ENCODE assay signal across 9 mouse cellular contexts in the genomic region with DNA sequence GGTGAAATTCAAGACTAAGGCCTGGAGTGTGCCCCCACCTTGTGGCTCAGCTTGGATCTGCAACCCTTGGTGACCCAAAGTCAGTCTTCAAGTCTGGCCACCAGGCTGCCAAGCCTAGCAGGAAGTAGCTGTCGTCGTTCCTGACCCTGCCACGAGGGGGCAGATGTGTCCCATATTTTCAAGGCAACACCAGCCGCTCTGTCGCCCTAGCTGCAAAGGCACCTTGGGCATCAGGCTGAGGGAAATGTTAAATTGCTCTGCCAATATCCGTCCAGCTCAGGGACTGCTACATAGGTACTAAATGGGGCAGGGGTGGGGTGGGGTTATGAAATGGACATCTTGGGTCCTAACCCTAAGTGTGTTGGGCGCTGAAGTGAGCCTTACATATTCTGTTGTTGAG. TPM values are rescaled to one million over a fixed set of nuclear protein-coding genes. Genes with fewer than 3 reads are reported as not detected.
A peak's percentile ranks its signal among the peaks of the same experiment; 100 is the strongest.
DNase-seq lines count a peak whose midpoint lies in the region; ATAC-seq and TF ChIP-seq lines count a peak whose summit lies in the region.
"Had no signal": no experiment of that assay in that cellular context is flagged by ENCODE, and none has a peak within 500 bp of the region (broad histone marks: within the 10 kb centered on the region; RNA-seq: fewer than 3 reads in every experiment).

No protein-coding gene starts in this region.

- peak; percentile 94 for TF ChIP-seq CTCF in C2C12 (IDR thresholded peaks at IDR 0.05; ENCODE audit: control insufficient read depth, insufficient read depth, insufficient read length)
- peak; percentile 93 for TF ChIP-seq CTCF in heart, postnatal 0 days (IDR thresholded peaks at IDR 0.05; ENCODE audit: low read depth)
- TF ChIP-seq CTCF in liver, postnatal 0 days (IDR thresholded peaks at IDR 0.05; ENCODE audit: low read depth): peak; percentile 84

- H3K9me3 ChIP-seq in embryonic facial prominence, embryonic 14.5 days (ENCODE audit: control insufficient read depth, low read length): no peaks in the 10 kb centered on the region
- H3K9me3 ChIP-seq in heart, postnatal 0 days (replicated peaks; ENCODE audit: control insufficient read depth, low read length): no peaks in the 10 kb centered on the region
- no peaks in the 10 kb centered on the region for H3K9me3 ChIP-seq in liver, postnatal 0 days (ENCODE audit: low read length)
- H3K9me3 ChIP-seq: embryonic facial prominence, embryonic 15.5 days had no signal

- no peak overlapping the region for H3K4me2 ChIP-seq in embryonic facial prominence, embryonic 14.5 days (ENCODE audit: low read depth, low read length)
- H3K4me2 ChIP-seq in heart, postnatal 0 days (ENCODE audit: low read depth, low read length): no peak overlapping the region
- H3K4me2 ChIP-seq in liver, postnatal 0 days (ENCODE audit: low read depth, low read length): no peak overlapping the region
- H3K4me2 ChIP-seq: embryonic facial prominence, embryonic 15.5 days had no signal

- no peak for ATAC-seq in embryonic facial prominence, embryonic 14.5 days (ENCODE audit: low read depth)
- peak; percentile 55; the same call in 1 of the 2 replicates for ATAC-seq in heart, postnatal 0 days (ENCODE audit: insufficient read depth, low read depth)
- no peak for ATAC-seq in liver, postnatal 0 days

- H3K27me3 ChIP-seq in C2C12 (ENCODE audit: control insufficient read depth, insufficient read depth, insufficient read length): no peaks in the 10 kb centered on the region
- H3K27me3 ChIP-seq in embryonic facial prominence, embryonic 14.5 days (replicated peaks; ENCODE audit: control insufficient read depth, insufficient read depth, low read length): no peaks in the 10 kb centered on the region
- H3K27me3 ChIP-seq in heart, postnatal 0 days (ENCODE audit: control insufficient read depth, insufficient read depth, low read length): no peaks in the 10 kb centered on the region
- no peaks in the 10 kb centered on the region for H3K27me3 ChIP-seq in liver, postnatal 0 days (ENCODE audit: insufficient read depth, low read length)

- no peak overlapping the region for H3ac ChIP-seq in C2C12 (ENCODE audit: control insufficient read depth, insufficient read length, low read depth)

- H3K4me1 ChIP-seq in embryonic facial prominence, embryonic 14.5 days (ENCODE audit: control insufficient read depth, insufficient read depth, low read length): no peaks in the 10 kb centered on the region; the same call in 1 of the 2 replicates
- H3K4me1 ChIP-seq in heart, postnatal 0 days (ENCODE audit: control insufficient read depth, insufficient read depth): no peaks in the 10 kb centered on the region
- H3K4me1 ChIP-seq in liver, postnatal 0 days (ENCODE audit: insufficient read depth): no peaks in the 10 kb centered on the region

- TF ChIP-seq EP300 in heart, postnatal 0 days (IDR thresholded peaks at IDR 0.05; ENCODE audit: low read depth): no peak
- TF ChIP-seq EP300 in liver, postnatal 0 days (IDR thresholded peaks at IDR 0.05; ENCODE audit: low read depth): no peak

- peak; percentile 85 for DNase-seq in adrenal gland, postnatal 25 days
- peak; percentile 85 for DNase-seq in embryonic facial prominence, embryonic 14.5 days (ENCODE audit: low spot score)
- peak; percentile 69 for DNase-seq in heart, postnatal 0 days (ENCODE audit: low spot score)
- DNase-seq in kidney, postnatal 4 days: peak; percentile 89 to 91
- DNase-seq in liver, postnatal 0 days: peak; percentile 82
- peak; percentile 93 for DNase-seq in retina, embryonic 14.5 days (ENCODE audit: low spot score)
- DNase-seq in urinary bladder, postnatal 10 days (ENCODE audit: low spot score): peak; percentile 37

- H3K4me3 ChIP-seq in C2C12 (ENCODE audit: insufficient read depth, poor library complexity, severe bottlenecking): no peak overlapping the region
- H3K4me3 ChIP-seq in embryonic facial prominence, embryonic 14.5 days (ENCODE audit: low read depth, low read length): no peak overlapping the region
- H3K4me3 ChIP-seq in heart, postnatal 0 days (ENCODE audit: low read depth, low read length): no peak overlapping the region
- no peak overlapping the region for H3K4me3 ChIP-seq in liver, postnatal 0 days (ENCODE audit: low read depth, low read length)
- H3K4me3 ChIP-seq: embryonic facial prominence, embryonic 15.5 days had no signal

- no peak overlapping the region for H3K9ac ChIP-seq in embryonic facial prominence, embryonic 14.5 days (ENCODE audit: low read depth, low read length)
- no peak overlapping the region for H3K9ac ChIP-seq in heart, postnatal 0 days (replicated peaks; ENCODE audit: low read depth, low read length)
- H3K9ac ChIP-seq in liver, postnatal 0 days (replicated peaks): no peak overlapping the region
- H3K9ac ChIP-seq: embryonic facial prominence, embryonic 15.5 days had no signal

- no peak overlapping the region for H3K27ac ChIP-seq in embryonic facial prominence, embryonic 14.5 days (replicated peaks; ENCODE audit: low read depth, low read length)
- no peak overlapping the region for H3K27ac ChIP-seq in heart, postnatal 0 days (ENCODE audit: low read depth)
- no peak overlapping the region for H3K27ac ChIP-seq in liver, postnatal 0 days (ENCODE audit: low read depth)
- H3K27ac ChIP-seq: embryonic facial prominence, embryonic 15.5 days had no signal

- H3K79me2 ChIP-seq in C2C12 (ENCODE audit: control insufficient read depth, insufficient read depth): no peaks in the 10 kb centered on the region

- H3K36me3 ChIP-seq in C2C12 (ENCODE audit: control insufficient read depth, insufficient read depth): no peaks in the 10 kb centered on the region
- H3K36me3 ChIP-seq in embryonic facial prominence, embryonic 14.5 days (ENCODE audit: control insufficient read depth, insufficient read depth, low read length): no peaks in the 10 kb centered on the region
- H3K36me3 ChIP-seq in heart, postnatal 0 days (replicated peaks; ENCODE audit: control insufficient read depth, insufficient read depth, low read length): no peaks in the 10 kb centered on the region
- no peaks in the 10 kb centered on the region for H3K36me3 ChIP-seq in liver, postnatal 0 days (replicated peaks; ENCODE audit: insufficient read depth, low read length)
- H3K36me3 ChIP-seq: embryonic facial prominence, embryonic 15.5 days had no signal

- 14% methylated on average over 7 of the region's 7 CpGs for WGBS in embryonic facial prominence, embryonic 14.5 days
- 18% methylated on average over 7 of the region's 7 CpGs for WGBS in heart, postnatal 0 days
- 15% methylated on average over 7 of the region's 7 CpGs for whole genome bisulfite sequencing in liver, postnatal 0 days (ENCODE audit: insufficient replicate concordance)

- H3K79me3 ChIP-seq in C2C12 (ENCODE audit: low read depth): no peaks in the 10 kb centered on the region

TF ChIP-seq in C2C12, 6 proteins besides CTCF, POLR2A, EP300 and RAD21:
- no peak for TF ChIP-seq FOSL1 (IDR thresholded peaks at IDR 0.05; ENCODE audit: insufficient read depth, low read length, poor library complexity, severe bottlenecking)
- TF ChIP-seq CEBPB (IDR thresholded peaks at IDR 0.05; ENCODE audit: low read depth): no peak
- no peak for TF ChIP-seq MAX (IDR thresholded peaks at IDR 0.05)
- no peak for TF ChIP-seq USF1 (IDR thresholded peaks at IDR 0.05; ENCODE audit: low read depth)
- TF ChIP-seq MYOD1 (IDR thresholded peaks at IDR 0.05; ENCODE audit: control insufficient read depth, insufficient read length, low read depth): peak; percentile 5
- TF ChIP-seq MYOG (IDR thresholded peaks at IDR 0.05; ENCODE audit: control insufficient read depth, extremely low read depth, insufficient read length): no peak

RNA-seq across cellular contexts. Expression of a gene that starts 28.7 kb away (rescaled TPM):
- not detected for polyA plus RNA-seq in C2C12 (2012; fragmentation: generic; extraction: Trizol)
- 1.7 and 3.5 TPM in 2 replicates for total RNA-seq in adrenal gland, postnatal 25 days (2021)
- polyA plus RNA-seq in embryonic facial prominence, embryonic 14.5 days (2014; fragmentation: Nextera tagmentation; extraction: Ambion mirVana): 6.8 and 7.7 TPM in 2 replicates
- 25.0 and 27.6 TPM in 2 replicates for total RNA-seq in heart, postnatal 0 days (2014; rRNA removed; ENCODE audit: low replicate concordance)
- 9.0 and 9.2 TPM in 2 replicates for polyA plus RNA-seq in heart, postnatal 0 days (2015; fragmentation: Nextera tagmentation; extraction: Ambion mirVana)
- polyA plus RNA-seq in liver, postnatal 0 days (2015; fragmentation: Nextera tagmentation; extraction: Ambion mirVana): 0.05 and 0.09 TPM in 2 replicates

Comparison
In these comparisons a context has a peak if more than half of its experiments do, and no peak if none do; other contexts are left out.
1. DNase-seq: peak in every context shown above with its lines; median percentile 93 in retina, embryonic 14.5 days; 90 in kidney, postnatal 4 days; 85 in adrenal gland, postnatal 25 days; 85 in embryonic facial prominence, embryonic 14.5 days; 82 in liver, postnatal 0 days; 69 in heart, postnatal 0 days; 37 in urinary bladder, postnatal 10 days.